Mouse (Mus musculus) fibroblast of lung, adult 2 months (primary cell): ENCODE data around the gene BC025920.
"Not testable (repeated sequence)": the region's sequence is repeated elsewhere in the genome, so short reads cannot be mapped to it uniquely, and the experiment has no call there.

ENCODE experiments used
- DNase-seq: peaks from one replicate; pipeline ENCODE4 v3.0.0-alpha.2; 2011; ENCODE audit warnings: low read depth

Gene BC025920

GRCm38 (mm10) chr10:81604019-81604967, 1.8 kb upstream of the BC025920 start:
- DNase-seq: no peak

DNA sequence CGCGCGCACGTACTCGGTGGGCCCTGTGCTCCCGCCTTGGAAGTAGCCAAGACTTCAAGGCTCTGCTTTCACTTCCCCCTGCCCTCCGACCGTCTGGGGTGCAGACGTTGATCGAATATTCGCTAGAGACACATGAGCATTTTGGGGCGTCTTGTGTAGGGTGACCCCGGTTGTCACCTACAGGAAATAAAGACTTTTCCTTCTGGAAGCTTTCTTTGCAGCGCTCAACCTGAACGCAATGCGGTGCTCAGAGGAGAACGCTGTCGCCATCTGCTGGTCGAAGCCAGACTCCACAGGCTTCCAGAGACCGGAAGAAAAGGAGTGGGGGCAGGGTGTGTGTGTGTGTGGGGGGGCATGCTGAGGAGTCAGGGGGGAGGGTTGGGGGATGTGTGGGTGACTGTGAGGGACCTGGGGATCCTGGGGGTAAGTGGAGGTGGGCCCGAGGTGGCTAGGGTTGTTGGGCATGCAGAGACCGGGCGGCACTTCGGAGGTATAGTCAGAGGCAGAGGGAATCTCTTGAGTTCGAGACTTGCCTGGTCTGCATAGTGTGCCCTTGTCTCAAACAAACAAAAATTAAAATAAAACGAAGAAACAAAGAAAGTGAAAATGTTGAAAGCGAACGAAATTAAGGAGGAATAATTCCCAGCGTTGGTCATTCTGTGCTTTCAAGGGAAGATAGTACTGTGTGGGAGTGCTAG, 953 bp upstream of the BC025920 start:
- DNase-seq: no peak

DNA sequence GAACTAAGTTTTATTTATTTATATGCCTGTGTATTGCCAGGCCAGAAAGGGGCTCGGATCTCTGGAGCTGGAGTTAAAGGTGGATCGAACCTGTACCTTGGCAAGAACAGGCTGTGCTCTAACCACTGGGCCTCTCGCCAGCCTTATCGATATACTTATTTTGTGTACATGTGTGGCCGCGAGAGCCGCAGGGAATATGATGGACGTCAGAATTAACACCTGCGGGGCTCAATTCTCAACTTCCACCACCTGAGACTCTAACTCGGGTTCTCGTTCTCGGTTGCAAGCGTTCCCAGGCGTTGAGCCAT, 450 bp upstream of the BC025920 start:
- no peak for DNase-seq

- DNase-seq: no peak
Measured at GRCm38 (mm10) chr10:81608308-81608707, 2.2 kb downstream of the BC025920 start.

- DNase-seq: no peak
Measured at GRCm38 (mm10) chr10:81612779-81613178, 6.7 kb downstream of the BC025920 start.

GRCm38 (mm10) chr10:81615486-81615885, 9.4 kb downstream of the BC025920 start:
- no peak for DNase-seq

DNA sequence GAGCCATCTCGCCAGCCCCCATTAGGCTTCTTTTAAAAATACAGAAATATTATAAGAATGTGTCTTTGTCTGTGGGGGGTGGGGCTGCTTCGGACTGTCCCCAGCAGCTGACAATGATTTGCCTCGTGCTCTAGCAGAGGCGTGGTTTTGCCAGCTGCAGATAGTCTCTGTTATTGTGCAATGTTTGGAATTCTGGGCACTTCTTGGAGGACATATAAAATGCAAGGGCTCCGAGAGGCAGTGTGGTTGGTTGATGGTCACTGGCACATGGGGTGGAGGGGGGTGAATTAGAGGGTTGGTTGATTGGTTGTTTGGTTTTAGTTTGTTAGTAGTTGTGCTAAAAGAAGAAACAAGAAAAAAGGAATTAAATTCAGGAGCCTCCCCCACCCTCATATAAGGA, 13.9 kb downstream of the BC025920 start:
- DNase-seq: no peak

DNA sequence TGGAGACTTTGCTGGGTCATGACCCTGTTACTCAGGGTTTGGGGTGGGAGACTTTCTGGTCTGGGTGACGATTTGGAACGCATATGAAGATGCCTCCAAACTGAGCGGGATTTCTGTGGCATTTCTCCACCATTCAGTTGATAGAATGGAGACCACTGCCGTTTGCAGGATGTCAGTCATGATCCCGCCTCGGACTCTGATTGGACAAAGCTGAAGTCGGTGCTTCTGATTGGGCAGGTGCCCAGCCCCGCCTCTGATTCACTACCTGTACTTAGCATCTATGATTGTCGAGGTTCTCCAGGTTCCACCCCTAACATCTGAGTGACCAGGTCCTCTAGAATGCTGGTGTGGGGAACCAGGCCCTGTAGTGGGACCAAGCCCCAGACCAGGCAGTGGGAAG, 14.7 kb downstream of the BC025920 start:
- no peak for DNase-seq

DNA sequence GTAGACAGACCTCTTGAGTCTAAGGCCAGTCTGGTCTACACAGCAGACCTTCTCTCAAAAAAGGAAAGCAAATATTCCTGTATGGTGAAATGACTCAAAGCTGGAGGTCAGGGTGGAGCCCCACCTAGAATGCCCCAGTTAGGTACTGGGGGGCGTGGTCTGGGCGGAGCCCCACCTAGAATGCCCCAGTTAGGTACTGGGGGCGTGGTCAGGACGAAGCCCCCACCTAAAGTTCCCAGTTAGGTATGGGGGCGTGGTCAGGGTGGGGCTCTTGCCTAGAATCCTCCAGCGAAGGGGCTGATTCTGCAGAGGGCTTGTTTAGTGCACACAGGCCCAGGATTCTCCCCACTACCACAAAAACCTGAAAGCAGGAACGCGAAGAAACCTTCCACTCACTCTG, 17.4 kb downstream of the BC025920 start:
- no peak for DNase-seq

GRCm38 (mm10) chr10:81626101-81626993, 20.3 kb downstream of the BC025920 start:
- no peak for DNase-seq

DNA sequence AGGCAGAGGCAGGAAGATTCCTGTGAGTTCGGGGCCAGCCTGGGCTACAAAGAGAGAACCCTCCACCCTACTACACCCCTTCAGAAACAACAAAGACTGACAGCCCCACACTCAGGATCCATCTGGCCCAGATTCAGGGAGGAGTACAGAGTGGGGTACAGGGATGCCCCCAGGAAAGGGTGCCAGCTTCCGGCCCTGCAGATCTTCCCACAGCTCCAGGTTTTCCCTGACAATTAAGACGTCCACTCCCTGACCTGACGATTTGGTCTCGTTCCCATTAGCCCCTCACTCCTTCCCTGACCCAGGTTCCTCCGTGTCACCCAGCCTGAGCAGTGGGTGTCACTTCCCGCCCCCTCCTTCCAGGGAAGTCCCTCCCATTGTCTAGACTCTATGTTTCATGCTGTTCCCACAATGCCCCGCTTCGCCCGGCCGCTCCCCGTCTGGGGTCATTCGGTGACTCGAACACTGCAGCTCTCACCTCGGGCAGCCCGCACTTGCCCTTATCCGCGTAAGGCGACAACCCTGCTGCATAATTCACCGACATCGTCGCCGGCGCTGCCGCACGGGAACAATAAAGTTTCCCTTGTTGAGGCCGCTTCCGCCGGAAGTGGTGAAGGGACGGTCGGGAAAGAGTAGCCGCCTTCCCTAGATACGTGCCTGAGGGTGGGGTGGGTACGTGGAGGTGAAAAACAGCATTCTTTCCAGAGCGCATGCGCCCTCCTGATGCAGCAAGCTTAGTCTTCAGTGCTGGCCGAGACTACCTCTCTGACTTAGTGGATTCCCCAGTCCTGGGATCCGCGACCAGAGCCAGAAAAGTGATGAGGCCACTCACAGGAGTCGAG, 21.1 kb downstream of the BC025920 start, which contains the start of gene Sirt6:
Sirt6 (minus strand) TSS at position 804 of the 842 bp plus-strand sequence.
- peak; percentile 84 for DNase-seq

DNA sequence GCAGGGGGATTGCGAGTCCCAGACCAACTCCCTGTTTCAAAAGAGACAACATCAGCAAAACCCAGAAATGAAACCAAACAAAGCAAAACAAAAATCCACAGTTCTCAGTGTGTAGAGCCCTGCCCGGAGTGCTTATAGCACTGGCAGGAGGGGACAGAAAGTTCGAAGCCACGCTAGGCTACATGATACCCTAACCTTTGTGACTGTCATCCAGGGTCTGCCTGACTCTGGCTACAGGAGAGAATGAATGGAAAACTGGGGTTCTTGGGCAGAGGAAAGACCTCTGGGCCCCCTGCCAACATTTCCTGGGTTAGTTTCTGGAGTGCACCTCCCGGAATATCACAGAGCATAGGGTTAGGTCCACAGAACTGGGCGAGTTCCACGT, 21.8 kb downstream of the BC025920 start:
- DNase-seq: no peak

DNA sequence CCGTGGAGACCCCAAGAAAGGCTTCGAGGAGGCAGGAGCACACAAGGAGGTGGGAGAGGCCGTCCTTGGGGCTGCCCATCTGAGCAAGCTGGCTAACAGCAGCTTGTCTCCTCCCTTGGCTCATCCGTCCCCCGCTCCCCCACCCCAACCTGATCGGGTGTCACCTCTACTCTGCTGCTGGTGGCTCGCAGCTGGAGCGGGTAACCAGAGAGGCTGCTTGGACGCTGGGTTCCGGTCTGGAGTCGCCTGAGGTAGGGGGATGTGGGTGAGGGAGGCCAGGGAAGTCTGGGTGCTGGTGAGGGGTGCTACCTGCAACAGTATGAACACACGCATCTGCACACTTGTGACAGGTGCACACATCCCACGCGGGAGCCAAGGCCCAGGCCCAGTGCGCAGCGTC, 22.3 kb downstream of the BC025920 start, which contains the start of gene Ankrd24:
Ankrd24 (plus strand) TSS at position 151 of the 400 bp plus-strand sequence.
- no peak for DNase-seq

- DNase-seq: peak; percentile 55
Measured at GRCm38 (mm10) chr10:81633253-81634099, 27.4 kb downstream of the BC025920 start.

- DNase-seq: no peak
Measured at GRCm38 (mm10) chr10:81636338-81636737, 30.3 kb downstream of the BC025920 start.

- no peak for DNase-seq
Measured at GRCm38 (mm10) chr10:81638101-81638500, 32.0 kb downstream of the BC025920 start.

- DNase-seq: not testable (repeated sequence)
Measured at GRCm38 (mm10) chr10:81640825-81641224, 34.8 kb downstream of the BC025920 start.

DNA sequence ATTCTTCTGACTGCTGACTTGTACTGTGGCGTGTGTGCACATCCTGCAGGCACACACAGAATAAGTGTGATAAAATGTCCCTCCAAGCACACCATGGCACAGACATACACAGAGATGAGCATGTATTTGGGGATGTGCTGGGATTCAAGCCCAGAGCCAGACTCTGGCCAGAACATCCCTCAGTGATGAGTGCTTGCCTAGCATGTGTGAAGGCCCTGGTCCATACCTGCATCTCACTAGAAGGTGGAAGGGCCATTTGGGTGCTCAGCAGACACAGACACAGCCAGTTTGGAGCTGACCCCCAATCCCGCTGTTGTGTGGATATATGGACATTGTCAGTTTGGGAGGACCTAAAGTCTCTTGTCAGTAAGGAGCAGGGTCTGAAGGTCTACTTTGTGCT, 35.5 kb downstream of the BC025920 start:
- no peak for DNase-seq

DNA sequence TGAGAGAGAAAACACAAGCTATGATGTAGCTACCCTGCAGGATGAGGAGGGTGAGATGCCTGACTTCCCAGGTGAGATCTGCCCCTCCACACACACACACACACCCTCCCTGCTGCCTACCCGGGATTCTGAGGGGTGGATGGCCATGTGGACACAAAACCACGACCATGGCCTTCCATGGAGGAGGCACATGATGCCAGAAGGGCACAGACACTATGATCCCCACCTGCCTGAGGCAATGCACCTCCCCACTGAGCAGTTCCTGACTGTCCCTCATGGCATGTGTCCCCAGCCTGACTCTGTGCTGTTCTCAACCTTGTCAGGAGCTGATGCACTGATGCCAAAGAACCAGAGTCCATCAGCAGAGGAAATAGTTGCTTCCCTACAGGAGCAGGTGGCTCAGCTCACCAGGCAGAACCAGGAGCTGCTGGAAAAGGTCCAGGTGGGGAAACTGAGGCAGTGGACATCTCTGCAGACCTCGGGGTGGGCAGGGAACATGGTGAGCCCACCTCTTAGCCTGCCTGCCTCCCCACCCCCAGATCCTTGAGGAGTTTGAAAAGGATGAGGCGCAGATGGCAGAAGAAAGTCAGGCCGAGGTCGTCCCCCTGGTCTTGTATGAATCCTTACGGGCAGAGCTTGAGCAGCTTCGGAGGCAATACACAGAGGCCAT, 36.0 kb downstream of the BC025920 start:
- DNase-seq: no peak
